Mouse (Mus musculus) left cerebral cortex, postnatal 4 days (tissue): Measurements from ENCODE around the gene Cenps. TPM values are rescaled to one million over a fixed set of nuclear protein-coding genes. Genes with fewer than 3 reads are reported as not detected.
"Not testable (repeated sequence)": the region's sequence is repeated elsewhere in the genome, so short reads cannot be mapped to it uniquely, and the experiment has no call there.

Source experiments
- DNase-seq: peaks from one replicate; pipeline ENCODE4 v3.0.0-alpha.2; 2022
- intact Hi-C: fragments of 180-260 bp; cut with DNase I; formaldehyde crosslinking; loops from one replicate; pipeline ENCODE4 v1.15.1; 2025
- total RNA-seq, 2 experiments: library from RNA; stranded (reverse); gene quantifications; 2 replicates each; pipeline ENCODE4 v1.2.3; 2021

Cenps gene
- total RNA-seq, 2 experiments from 2014 or later = 33.5 to 38.3 TPM

GRCm38 (mm10) chr4:149125341-149126114 lies 11.9 kb downstream of the Cenps start:
- DNase-seq = no peak
- intact Hi-C loops = no loop called here

GRCm38 (mm10) chr4:149123432-149123831 lies 14.0 kb downstream of the Cenps start:
- DNase-seq = no peak
- intact Hi-C loops = no loop called here

- intact Hi-C loops = not testable (repeated sequence)
These were observed 17.4 kb downstream of the Cenps start for GRCm38 (mm10) chr4:149119978-149120562.

GRCm38 (mm10) chr4:149103875-149104561 lies 33.4 kb downstream of the Cenps start, which contains the start of gene Dffa:
TSS of gene Dffa (plus strand) at chr4:149104146.
- peak; percentile 93 for DNase-seq
- intact Hi-C loops = no loop called here

More at GRCm38 (mm10) chr4:149119978-149120562, 17.4 kb downstream of the Cenps start:
- DNase-seq = not testable (repeated sequence)

GRCm38 (mm10) chr4:149101456-149101855 lies 36.0 kb downstream of the Cenps start:
- intact Hi-C loops = no loop called here
- no peak for DNase-seq

- DNase-seq, intact Hi-C loops: not testable (repeated sequence)
These were observed 37.0 kb downstream of the Cenps start for GRCm38 (mm10) chr4:149100449-149100848.

GRCm38 (mm10) chr4:149099369-149100017 lies 37.9 kb downstream of the Cenps start, which contains the start of gene Pex14:
TSS of gene Pex14 (minus strand) at chr4:149099876.
- intact Hi-C loops = no loop called here
- peak; percentile 92 for DNase-seq

GRCm38 (mm10) chr4:149098571-149098970 lies 38.9 kb downstream of the Cenps start:
- no peak for DNase-seq
- intact Hi-C loops = no loop called here

- intact Hi-C loops = no loop called here
- no peak for DNase-seq
These were observed 39.5 kb downstream of the Cenps start for GRCm38 (mm10) chr4:149097956-149098355.

- no peak for DNase-seq
- intact Hi-C loops = no loop called here
These were observed 46.1 kb downstream of the Cenps start for GRCm38 (mm10) chr4:149091364-149091763.

- DNase-seq = no peak
- intact Hi-C loops = no loop called here
These were observed 52.0 kb downstream of the Cenps start for GRCm38 (mm10) chr4:149085381-149085780.

GRCm38 (mm10) chr4:149081528-149081927 lies 55.9 kb downstream of the Cenps start:
- intact Hi-C loops = no loop called here
- DNase-seq = peak; percentile 84

GRCm38 (mm10) chr4:149080111-149080510 lies 57.3 kb downstream of the Cenps start:
- DNase-seq = no peak
- intact Hi-C loops = no loop called here

GRCm38 (mm10) chr4:149079629-149080028 lies 57.8 kb downstream of the Cenps start:
- DNase-seq = no peak
- intact Hi-C loops = no loop called here

GRCm38 (mm10) chr4:149078261-149078660 lies 59.2 kb downstream of the Cenps start:
- no peak for DNase-seq
- intact Hi-C loops = no loop called here

Other genes with a start within 250 kb of the Cenps start
- 10 to 100 TPM; 38.2 to 40.8 TPM for gene Pex14, start 37.8 kb downstream of the Cenps start, total RNA-seq
- gene Dffa, start 33.5 kb downstream of the Cenps start, total RNA-seq = 10 to 100 TPM; 40.8 to 45.9 TPM
- gene Cort, start 10.9 kb downstream of the Cenps start, total RNA-seq = 10 to 100 TPM; 13.8 to 16.6 TPM
- 10 to 100 TPM; 64.6 to 64.7 TPM for gene Pgd, start 29.1 kb upstream of the Cenps start, total RNA-seq
- 100 to 1,000 TPM; 420 to 423 TPM for gene Kif1b, start 170.1 kb upstream of the Cenps start, total RNA-seq